Mouse (Mus musculus) adrenal gland, postnatal 4 days (tissue): ENCODE results near the gene Gm9887. TPM values are rescaled to one million over a fixed set of nuclear protein-coding genes. Genes with fewer than 3 reads are reported as not detected.

Source experiments
- DNase-seq, 2 experiments: peaks; one replicate each; pipeline ENCODE4 v3.0.0; 2021 to 2022; ENCODE audit warnings: low spot score in 2 of 2, mixed read lengths in 2 of 2
- microRNA-seq: library from miRNA; unstranded; fragments of <30 nt; microRNA quantifications from one replicate; pipeline ENCODE4 v1.2.0, GENCODE M21; 2021
- total RNA-seq, 2 experiments: library from RNA; stranded (reverse); gene quantifications; 2 replicates each; pipeline ENCODE4 v1.2.3; 2021

Gm9887 gene
- total RNA-seq, 2 experiments from 2014 or later: 1.1 to 1.2 TPM

DNA sequence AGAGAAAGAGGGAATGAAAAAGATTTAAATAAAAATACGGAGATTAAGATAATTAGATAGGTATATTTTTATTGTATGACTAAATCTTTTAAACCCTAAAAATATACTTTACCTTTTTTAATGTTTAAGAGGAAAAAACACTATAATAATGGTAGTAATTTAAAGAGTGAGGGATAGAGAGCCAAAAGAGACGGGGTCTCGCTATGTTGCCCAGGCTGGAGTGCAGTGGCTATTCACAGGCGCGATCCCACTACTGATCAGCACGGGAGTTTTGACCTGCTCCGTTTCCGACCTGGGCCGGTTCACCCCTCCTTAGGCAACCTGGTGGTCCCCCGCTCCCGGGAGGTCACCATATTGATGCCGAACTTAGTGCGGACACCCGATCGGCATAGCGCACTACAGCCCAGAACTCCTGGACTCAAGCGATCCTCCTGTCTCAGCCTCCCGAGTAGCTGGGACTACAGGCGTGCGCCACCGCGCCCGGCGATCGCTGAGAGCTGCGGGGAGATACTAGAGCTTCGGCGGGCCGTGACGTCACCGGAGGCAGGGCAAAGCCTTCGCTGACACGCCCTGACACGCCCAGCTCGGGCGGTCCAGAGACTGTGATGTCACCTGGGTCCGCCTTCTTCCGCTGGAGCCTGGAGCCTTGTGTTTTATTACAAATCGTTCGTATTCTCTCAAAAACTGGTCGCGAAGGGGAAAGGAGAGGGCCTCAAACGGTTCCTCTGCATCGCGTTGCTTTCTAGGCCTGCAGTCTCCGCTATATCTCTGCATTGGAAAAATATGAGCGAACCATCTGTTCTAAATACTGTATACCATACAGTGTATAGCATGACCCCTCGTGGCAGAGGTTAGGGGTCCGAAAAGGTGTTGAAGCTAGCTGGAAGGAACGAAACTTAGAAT, 11.0 kb downstream of the Gm9887 start:
- DNase-seq: peak; percentile 98 to 100

GRCm38 (mm10) chr12:69360655-69360996, 11.6 kb downstream of the Gm9887 start:
- DNase-seq: peak in 1 of 2 experiments; percentile 17

DNA sequence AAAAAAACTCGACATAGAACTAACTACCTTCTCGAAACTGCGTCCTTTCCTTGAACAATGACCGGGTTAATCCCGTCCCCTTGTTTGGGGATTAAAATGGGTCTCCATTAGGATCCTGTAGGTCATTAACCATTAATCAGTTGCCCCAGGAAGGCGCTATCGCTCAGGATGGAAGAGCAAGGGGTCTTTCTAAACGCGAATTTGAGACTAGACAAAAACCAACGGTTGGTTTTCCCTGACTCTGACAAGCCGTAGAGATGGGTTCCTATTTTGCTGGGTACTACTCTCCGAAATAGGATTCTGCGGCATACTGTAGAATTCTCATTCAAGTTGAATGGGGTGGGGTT, 15.0 kb downstream of the Gm9887 start:
- no peak for DNase-seq

DNA sequence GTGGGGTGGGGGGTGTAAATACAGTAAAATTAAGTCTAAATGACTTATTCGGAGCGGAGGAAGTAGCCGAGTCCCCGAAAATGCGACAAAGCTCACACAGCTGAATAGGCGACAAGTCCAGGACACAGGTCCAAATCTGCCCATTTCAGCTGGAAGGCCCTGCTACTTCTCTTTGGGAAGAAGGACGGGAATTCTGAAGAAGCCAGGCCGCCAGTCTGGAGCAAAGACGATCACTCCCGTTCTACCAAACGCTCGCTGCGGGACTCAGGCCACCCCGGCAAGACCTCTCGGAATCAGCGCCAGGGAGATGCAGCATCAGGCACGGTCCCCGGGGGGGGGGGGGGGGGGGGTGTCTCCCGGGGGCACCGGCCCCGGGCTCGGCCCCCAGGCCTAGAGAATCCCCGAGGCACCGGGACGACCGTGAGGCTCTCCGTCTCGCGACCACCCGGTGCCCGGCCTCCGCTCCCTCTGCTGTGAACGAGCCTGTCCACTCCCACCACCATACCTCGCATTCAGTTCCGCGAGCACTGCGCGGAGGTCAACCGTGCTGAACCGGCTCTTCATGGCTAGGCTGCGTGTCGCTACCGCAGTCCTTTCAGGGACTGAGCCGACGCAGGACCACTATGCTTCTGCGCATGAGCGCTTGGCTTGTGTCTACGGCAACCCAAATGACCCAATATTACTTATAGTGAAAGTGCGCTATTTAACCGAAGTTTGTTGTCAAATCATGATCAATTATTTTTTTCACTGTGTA, 15.5 kb downstream of the Gm9887 start, which contains the start of gene Nemf:
Gene Nemf (minus strand): TSS at position 620 of the 754 bp plus-strand sequence.
- peak; percentile 45 to 66 for DNase-seq

GRCm38 (mm10) chr12:69351685-69352084, 20.6 kb downstream of the Gm9887 start:
- DNase-seq: no peak

DNA sequence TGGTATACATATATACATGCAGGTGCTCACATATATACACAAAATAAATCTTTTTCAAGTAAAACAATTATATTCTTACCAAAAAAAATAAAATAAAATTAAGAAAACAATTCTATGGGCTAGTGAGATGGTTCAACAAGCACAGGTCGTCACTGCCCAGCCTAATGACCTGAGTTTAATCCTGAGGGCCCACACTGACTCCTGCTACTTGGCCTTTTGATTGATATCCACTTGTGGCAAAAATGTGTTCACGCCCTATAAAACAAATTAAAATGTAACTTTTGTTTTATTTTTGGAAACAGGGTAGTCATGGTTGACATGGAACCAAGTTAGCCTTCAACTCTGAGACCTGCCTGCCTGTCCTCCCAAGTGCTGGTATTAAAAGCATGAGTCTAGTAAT, 22.3 kb downstream of the Gm9887 start:
- DNase-seq: no peak

DNA sequence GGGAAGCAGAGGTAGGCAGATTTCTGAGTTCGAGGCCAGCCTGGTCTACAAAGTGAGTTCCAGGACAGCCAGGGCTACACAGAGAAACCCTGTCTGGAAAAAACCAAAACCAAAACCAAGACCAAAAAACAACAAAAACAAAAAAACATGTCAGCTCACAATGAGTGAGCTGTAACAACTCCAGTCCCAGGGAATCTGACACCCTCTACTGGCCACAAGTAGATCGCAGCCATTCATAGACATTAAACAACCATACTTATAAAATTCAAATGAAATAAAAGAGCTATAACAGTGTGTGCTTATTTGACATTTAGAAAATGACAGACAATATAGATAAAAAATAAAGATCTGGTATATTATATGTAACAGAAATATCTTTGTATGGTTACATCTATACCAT, 38.7 kb downstream of the Gm9887 start:
- no peak for DNase-seq

DNA sequence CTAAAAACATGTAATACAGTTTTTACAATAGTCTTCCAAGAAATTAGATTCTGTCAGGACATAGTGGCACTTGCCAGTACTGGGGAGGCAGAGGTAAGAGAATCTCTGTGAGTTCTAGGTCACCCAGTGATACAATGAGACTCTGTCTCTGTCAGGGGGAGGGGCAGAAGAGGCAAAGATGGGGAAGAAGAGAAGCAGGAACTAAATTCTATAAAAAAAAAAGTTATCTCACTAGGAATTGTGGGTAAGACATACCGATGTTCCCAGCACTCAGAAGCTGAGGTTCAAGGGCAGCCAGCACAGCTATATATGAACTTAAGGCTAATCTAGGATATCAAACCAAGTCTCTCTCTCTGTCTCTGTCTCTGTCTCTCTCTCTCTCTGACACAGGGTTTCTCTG, 40.1 kb downstream of the Gm9887 start:
- no peak for DNase-seq

- no peak for DNase-seq
Observed at GRCm38 (mm10) chr12:69331187-69331586, 41.1 kb downstream of the Gm9887 start.

Small RNAs within 50 kb of the gene (microRNA-seq; reads per million reads assigned to microRNA genes)
- not detected for gene Gm47299
- not detected for gene Gm47305

Other genes starting within 250 kb of the Gm9887 start
- gene Rps29, start 213.3 kb downstream of the Gm9887 start, total RNA-seq: 1,000 to 10,000 TPM; 1,787 to 1,858 TPM
- gene Lrr1, start 203.6 kb downstream of the Gm9887 start, total RNA-seq: 1 to 10 TPM; 2.7 to 5.4 TPM
- 100 to 1,000 TPM; 523 to 531 TPM for gene Rpl36al, start 188.4 kb downstream of the Gm9887 start, total RNA-seq
- gene Mgat2, start 188.3 kb downstream of the Gm9887 start, total RNA-seq: 10 to 100 TPM; 51.4 to 53.9 TPM
- 1 to 10 TPM; 7.2 to 9.2 TPM for gene Gm49383, start 175.4 kb downstream of the Gm9887 start, total RNA-seq
- 1 to 10 TPM; 1.9 to 2.0 TPM for gene Dnaaf2, start 174.0 kb downstream of the Gm9887 start, total RNA-seq
- gene Gm49384, start 168.2 kb downstream of the Gm9887 start, total RNA-seq: 1 to 10 TPM; 8.5 to 9.2 TPM
- gene Pole2, start 144.3 kb downstream of the Gm9887 start, total RNA-seq: 1 to 10 TPM; 9.7 TPM
- 10 to 100 TPM; 12.6 to 12.8 TPM for gene Klhdc1, start 131.3 kb downstream of the Gm9887 start, total RNA-seq
- 10 to 100 TPM; 86.4 to 86.8 TPM for gene Klhdc2, start 75.8 kb downstream of the Gm9887 start, total RNA-seq
- 10 to 100 TPM; 45.4 to 49.9 TPM for gene Nemf, start 15.3 kb downstream of the Gm9887 start, total RNA-seq
- 100 to 1,000 TPM; 100 to 105 TPM for gene Arf6, start 308 bp downstream of the Gm9887 start, total RNA-seq
- 10 to 100 TPM; 12.4 to 14.2 TPM for gene Vcpkmt, start 210.6 kb upstream of the Gm9887 start, total RNA-seq